Mouse (Mus musculus): ENCODE data around the gene Neurl1a. TPM values are rescaled to one million over a fixed set of nuclear protein-coding genes. Genes with fewer than 3 reads are reported as not detected.

The Neurl1a gene
- total RNA-seq, 1 experiment, result 10.2 TPM

- TF ChIP-seq MAFK (IDR thresholded peaks at IDR 0.05; ENCODE audit: insufficient read depth, low read depth, low read length), result no peak
- TF ChIP-seq HCFC1 (IDR thresholded peaks at IDR 0.05; ENCODE audit: borderline replicate concordance, insufficient read depth, low read length), result no peak
- no peak for TF ChIP-seq ZNF384 (IDR thresholded peaks at IDR 0.05; ENCODE audit: low read depth, low read length)
- no peak for TF ChIP-seq CHD2 (IDR thresholded peaks at IDR 0.05; ENCODE audit: low read depth, low read length)
- no peak for TF ChIP-seq ZC3H11A (IDR thresholded peaks at IDR 0.05; ENCODE audit: borderline replicate concordance, low read depth, low read length)
- H3K4me1 ChIP-seq (ENCODE audit: control insufficient read depth in 2 of 2, insufficient read depth in 2 of 2, low read length in 2 of 2, poor library complexity in 1 of 2), result peaks cover 2 to 6% of the 10 kb centered on the region in 2 experiments; a peak in 2 of 4 replicates
- in situ Hi-C loops (cut with MboI; ENCODE audit: low sequenced_read_pairs in 2 of 2, unreplicated experiment in 2 of 2), result no loop called here
- H3K4me3 ChIP-seq (ENCODE audit: insufficient read depth in 1 of 2, low read depth in 1 of 2, low read length in 2 of 2, poor library complexity in 1 of 2, severe bottlenecking in 1 of 2), result no peak overlapping the region
- H3K9me3 ChIP-seq (ENCODE audit: control insufficient read depth, insufficient read depth, low read depth, low read length), result no peaks in the 10 kb centered on the region
- no peak for DNase-seq (ENCODE audit: low read depth, low spot score)
- H3K36me3 ChIP-seq (ENCODE audit: control insufficient read depth, insufficient read depth, low read length, poor library complexity, severe bottlenecking), result peaks cover 13% of the 10 kb centered on the region; the same call in 1 of the 2 replicates
- no peak overlapping the region for H3K9ac ChIP-seq (ENCODE audit: insufficient read depth, low read depth, low read length, poor library complexity, severe bottlenecking)
- H3K27ac ChIP-seq (ENCODE audit: insufficient read depth, low read depth, low read length, poor library complexity, severe bottlenecking), result no peak overlapping the region
Observed at GRCm38 (mm10) chr19:47280894-47281293, 102.3 kb downstream of the Neurl1a start.

GRCm38 (mm10) chr19:47282050-47282454 is 103.4 kb downstream of the Neurl1a start:
- Histone ChIP-seq H3K27ac (ENCODE audit: insufficient read depth, low read depth, low read length, poor library complexity, severe bottlenecking) (no peak overlapping the region), H3K36me3 (ENCODE audit: control insufficient read depth, insufficient read depth, low read length, poor library complexity, severe bottlenecking) (peaks cover 6% of the 10 kb centered on the region; the same call in 1 of the 2 replicates)

GRCm38 (mm10) chr19:47282688-47283215 is 104.1 kb downstream of the Neurl1a start:
- H3K4me1 ChIP-seq (ENCODE audit: control insufficient read depth in 2 of 2, insufficient read depth in 2 of 2, low read length in 2 of 2, poor library complexity in 1 of 2), result peaks cover 8 to 12% of the 10 kb centered on the region in 2 experiments; a peak in 3 of 4 replicates
- H3K9me3 ChIP-seq (ENCODE audit: control insufficient read depth, insufficient read depth, low read depth, low read length), result no peaks in the 10 kb centered on the region
- no peak for TF ChIP-seq HCFC1 (IDR thresholded peaks at IDR 0.05; ENCODE audit: borderline replicate concordance, insufficient read depth, low read length)
- TF ChIP-seq CHD2 (IDR thresholded peaks at IDR 0.05; ENCODE audit: low read depth, low read length), result no peak
- TF ChIP-seq MAFK (IDR thresholded peaks at IDR 0.05; ENCODE audit: insufficient read depth, low read depth, low read length), result no peak
- TF ChIP-seq ZC3H11A (IDR thresholded peaks at IDR 0.05; ENCODE audit: borderline replicate concordance, low read depth, low read length), result no peak
- no peak for TF ChIP-seq ZNF384 (IDR thresholded peaks at IDR 0.05; ENCODE audit: low read depth, low read length)
- no peak overlapping the region for H3K9ac ChIP-seq (ENCODE audit: insufficient read depth, low read depth, low read length, poor library complexity, severe bottlenecking)
- in situ Hi-C loops (cut with MboI; ENCODE audit: low sequenced_read_pairs in 2 of 2, unreplicated experiment in 2 of 2), result no loop called here
- no peak overlapping the region for H3K27ac ChIP-seq (ENCODE audit: insufficient read depth, low read depth, low read length, poor library complexity, severe bottlenecking)
- no peak overlapping the region for H3K4me3 ChIP-seq (ENCODE audit: insufficient read depth in 1 of 2, low read depth in 1 of 2, low read length in 2 of 2, poor library complexity in 1 of 2, severe bottlenecking in 1 of 2)
- no peak for DNase-seq (ENCODE audit: low read depth, low spot score)
- peaks cover 6% of the 10 kb centered on the region; the same call in 1 of the 2 replicates for H3K36me3 ChIP-seq (ENCODE audit: control insufficient read depth, insufficient read depth, low read length, poor library complexity, severe bottlenecking)

More at GRCm38 (mm10) chr19:47282050-47282454, 103.4 kb downstream of the Neurl1a start:
- Histone ChIP-seq H3K4me3 (ENCODE audit: insufficient read depth in 1 of 2, low read depth in 1 of 2, low read length in 2 of 2, poor library complexity in 1 of 2, severe bottlenecking in 1 of 2) (no peak overlapping the region), H3K9ac (ENCODE audit: insufficient read depth, low read depth, low read length, poor library complexity, severe bottlenecking) (no peak overlapping the region), H3K9me3 (ENCODE audit: control insufficient read depth, insufficient read depth, low read depth, low read length) (no peaks in the 10 kb centered on the region), H3K4me1 (ENCODE audit: control insufficient read depth in 2 of 2, insufficient read depth in 2 of 2, low read length in 2 of 2, poor library complexity in 1 of 2) (peaks cover 8 to 10% of the 10 kb centered on the region in 2 experiments; a peak in 3 of 4 replicates)
- no peak for DNase-seq (ENCODE audit: low read depth, low spot score)
- in situ Hi-C loops (cut with MboI; ENCODE audit: low sequenced_read_pairs in 2 of 2, unreplicated experiment in 2 of 2), result no loop called here
- TF ChIP-seq ZNF384 (IDR thresholded peaks at IDR 0.05; ENCODE audit: low read depth, low read length) (no peak), ZC3H11A (IDR thresholded peaks at IDR 0.05; ENCODE audit: borderline replicate concordance, low read depth, low read length) (no peak), MAFK (IDR thresholded peaks at IDR 0.05; ENCODE audit: insufficient read depth, low read depth, low read length) (peak; percentile 67; the same call in 1 of the 2 replicates), HCFC1 (IDR thresholded peaks at IDR 0.05; ENCODE audit: borderline replicate concordance, insufficient read depth, low read length) (no peak), CHD2 (IDR thresholded peaks at IDR 0.05; ENCODE audit: low read depth, low read length) (no peak)

GRCm38 (mm10) chr19:47285581-47285980 is 107.0 kb downstream of the Neurl1a start:
- in situ Hi-C loops (cut with MboI; ENCODE audit: low sequenced_read_pairs in 2 of 2, unreplicated experiment in 2 of 2), result no loop called here
- DNase-seq (ENCODE audit: low read depth, low spot score), result peak; percentile 46
- TF ChIP-seq CHD2 (IDR thresholded peaks at IDR 0.05; ENCODE audit: low read depth, low read length), result no peak
- TF ChIP-seq ZNF384 (IDR thresholded peaks at IDR 0.05; ENCODE audit: low read depth, low read length), result no peak
- TF ChIP-seq ZC3H11A (IDR thresholded peaks at IDR 0.05; ENCODE audit: borderline replicate concordance, low read depth, low read length), result no peak
- TF ChIP-seq HCFC1 (IDR thresholded peaks at IDR 0.05; ENCODE audit: borderline replicate concordance, insufficient read depth, low read length), result no peak
- no peak for TF ChIP-seq MAFK (IDR thresholded peaks at IDR 0.05; ENCODE audit: insufficient read depth, low read depth, low read length)
- Histone ChIP-seq H3K9ac (ENCODE audit: insufficient read depth, low read depth, low read length, poor library complexity, severe bottlenecking) (no peak overlapping the region), H3K4me3 (ENCODE audit: insufficient read depth in 1 of 2, low read depth in 1 of 2, low read length in 2 of 2, poor library complexity in 1 of 2, severe bottlenecking in 1 of 2) (no peak overlapping the region), H3K4me1 (ENCODE audit: control insufficient read depth in 2 of 2, insufficient read depth in 2 of 2, low read length in 2 of 2, poor library complexity in 1 of 2) (peaks cover 8 to 12% of the 10 kb centered on the region in 2 experiments; a peak in 3 of 4 replicates), H3K36me3 (ENCODE audit: control insufficient read depth, insufficient read depth, low read length, poor library complexity, severe bottlenecking) (peaks cover 3% of the 10 kb centered on the region; the same call in 1 of the 2 replicates), H3K27ac (ENCODE audit: insufficient read depth, low read depth, low read length, poor library complexity, severe bottlenecking) (no peak overlapping the region), H3K9me3 (ENCODE audit: control insufficient read depth, insufficient read depth, low read depth, low read length) (no peaks in the 10 kb centered on the region)
